Mouse (Mus musculus) heart, embryonic 16.5 days (tissue): ENCODE measurements around the gene Rbfox2. TPM values are rescaled to one million over a fixed set of nuclear protein-coding genes. Genes with fewer than 3 reads are reported as not detected.

Experiments used
- ATAC-seq: fragments of 200-750 bp; cut with Nextera tagmentation; replicated peaks from 2 replicates; pipeline ENCODE4 v1.8.0; 2017; ENCODE audit warnings: moderate number of reproducible peaks; ENCODE audit not compliant: insufficient read depth, low FRiP score; ENCODE audit errors: extremely low read depth
- H3K27ac ChIP-seq: fragments of 300-500 bp; sonication (generic); 2 replicates; pipeline ENCODE4 v1.5.1; 2014; ENCODE audit warnings: mild to moderate bottlenecking, low read length, control low read depth, moderate library complexity
- H3K27me3 ChIP-seq: fragments of 300-500 bp; sonication (generic); 2 replicates; pipeline ENCODE4 v1.6.1; 2014; ENCODE audit warnings: low read length, mixed read lengths; ENCODE audit not compliant: control insufficient read depth, insufficient read depth
- H3K36me3 ChIP-seq: fragments of 300-500 bp; sonication (generic); 2 replicates; pipeline ENCODE4 v1.6.1; 2014; ENCODE audit not compliant: control insufficient read depth, insufficient read depth
- H3K4me1 ChIP-seq: fragments of 300-500 bp; sonication (generic); 2 replicates; pipeline ENCODE4 v1.6.1; 2014; ENCODE audit warnings: low read length, mixed read lengths; ENCODE audit not compliant: control insufficient read depth, insufficient read depth
- H3K4me2 ChIP-seq: fragments of 300-500 bp; sonication (generic); 2 replicates; pipeline ENCODE4 v1.6.1; 2014; ENCODE audit warnings: low read depth, mild to moderate bottlenecking, control low read depth, low read length
- H3K4me3 ChIP-seq: fragments of 300-500 bp; sonication (generic); 2 replicates; pipeline ENCODE4 v1.5.1; 2014; ENCODE audit warnings: mild to moderate bottlenecking, control low read depth, low read length
- H3K9ac ChIP-seq: fragments of 300-500 bp; sonication (generic); 2 replicates; pipeline ENCODE4 v1.6.1; 2014; ENCODE audit warnings: low read length, control low read depth
- H3K9me3 ChIP-seq: fragments of 300-500 bp; sonication (generic); replicated peaks from 2 replicates; pipeline ENCODE4 v1.6.1; 2016; ENCODE audit warnings: low read length; ENCODE audit not compliant: control insufficient read depth
- WGBS: fragments of 180-500 bp; shearing (Covaris S2); extraction: QIAGEN DNeasy Blood & Tissue Kit; methylation state at CpG from one replicate; pipeline ENCODE4 v1.1.7; 2014; 5-methylcytosine and 5-hydroxymethylcytosine counted together
- polyA plus RNA-seq: library from polyadenylated mRNA; unstranded; fragments of >200 nt; fragmentation: Nextera tagmentation; extraction: Ambion mirVana; gene quantifications from 2 replicates; pipeline ENCODE4 v1.2.1, GENCODE M21; 2015

The Rbfox2 gene
- polyA plus RNA-seq, 1 experiment from 2014 or later: 61.8 TPM

DNA sequence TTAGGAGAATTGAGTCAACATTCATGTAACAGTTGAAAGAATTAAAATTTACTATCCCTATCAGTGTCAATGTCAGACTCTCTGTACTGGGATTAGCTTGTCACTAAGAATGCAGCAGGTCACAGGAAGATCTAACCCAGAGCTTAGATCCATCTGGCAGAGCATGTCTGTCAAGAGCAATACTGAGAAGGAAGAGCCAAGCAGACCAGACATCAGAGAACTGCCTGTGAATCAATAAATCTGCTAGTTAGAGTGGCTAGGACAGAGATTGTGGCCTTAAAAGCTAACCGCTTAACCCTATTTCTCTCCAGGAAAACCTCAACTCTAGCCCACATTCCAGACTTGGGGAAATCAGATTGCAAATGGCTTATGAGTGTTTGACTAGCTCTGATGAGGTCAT is 220.3 kb downstream of the Rbfox2 start:
- no peak overlapping the region for H3K4me3 ChIP-seq
- peaks cover 24% of the 10 kb centered on the region for H3K36me3 ChIP-seq
- WGBS: 77% methylated on average over 1 of the region's 1 CpGs
- H3K27ac ChIP-seq: peak overlapping the region; percentile 91
- no peak overlapping the region for H3K4me2 ChIP-seq
- peaks cover 31% of the 10 kb centered on the region for H3K4me1 ChIP-seq
- H3K27me3 ChIP-seq: no peaks in the 10 kb centered on the region
- no peak overlapping the region for H3K9ac ChIP-seq
- no peaks in the 10 kb centered on the region for H3K9me3 ChIP-seq
- ATAC-seq: no peak

DNA sequence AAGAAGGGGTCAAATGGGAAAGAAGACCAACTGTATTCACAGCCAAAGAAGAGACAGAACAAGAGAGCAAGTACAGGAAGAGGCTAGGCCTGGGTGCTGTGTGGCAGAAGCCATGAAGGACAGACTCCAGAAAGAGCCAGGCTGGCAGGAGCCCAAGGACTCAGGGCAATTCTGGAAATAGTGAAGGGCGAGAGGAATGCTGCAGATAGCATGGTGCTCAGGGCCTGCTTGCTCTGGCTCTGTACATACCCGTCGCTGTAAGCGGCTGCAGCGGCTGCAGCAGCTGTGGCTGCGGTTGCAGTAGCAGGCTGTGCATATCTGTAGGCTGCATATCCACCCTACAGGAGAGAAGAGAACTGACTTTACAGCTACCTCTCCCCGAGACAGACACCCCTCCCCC is 221.0 kb downstream of the Rbfox2 start:
- Histone ChIP-seq H3K4me2 (no peak overlapping the region; the same call in 1 of the 2 replicates), H3K9me3 (no peaks in the 10 kb centered on the region), H3K9ac (0 out of 2 replicates have a peak overlapping the region, but pooled peaks have one; percentile 52), H3K27ac (peak overlapping the region; percentile 91), H3K36me3 (peaks cover 24% of the 10 kb centered on the region), H3K27me3 (no peaks in the 10 kb centered on the region), H3K4me1 (peaks cover 31% of the 10 kb centered on the region), H3K4me3 (no peak overlapping the region)
- ATAC-seq: peak; percentile 81
- 48% methylated on average over 7 of the region's 7 CpGs for WGBS

DNA sequence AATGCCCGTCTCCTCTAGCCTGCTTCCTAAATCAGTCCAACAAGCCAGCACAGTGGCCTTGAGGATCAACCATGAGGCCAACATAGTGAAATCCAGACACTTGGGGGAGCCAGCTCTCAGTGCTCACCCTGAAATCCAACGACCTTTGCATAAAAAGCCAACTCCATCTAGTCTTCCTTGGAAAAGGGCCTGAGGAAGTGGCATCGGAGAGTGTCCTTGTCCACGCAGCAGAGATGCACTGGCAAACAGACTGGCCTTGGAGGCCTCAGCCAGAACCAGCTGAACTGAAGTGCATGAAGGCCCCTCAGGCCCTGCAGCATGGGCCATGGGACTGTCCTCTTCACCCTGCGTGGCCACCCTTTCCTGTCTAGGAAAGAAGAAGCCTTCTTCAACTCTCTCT is 225.3 kb downstream of the Rbfox2 start:
- Histone ChIP-seq H3K4me1 (peaks cover 11% of the 10 kb centered on the region), H3K27ac (no peak overlapping the region), H3K4me3 (no peak overlapping the region), H3K27me3 (no peaks in the 10 kb centered on the region), H3K9ac (no peak overlapping the region), H3K9me3 (no peaks in the 10 kb centered on the region), H3K4me2 (no peak overlapping the region), H3K36me3 (peaks cover 41% of the 10 kb centered on the region)
- WGBS: 80% methylated on average over 5 of the region's 5 CpGs
- no peak for ATAC-seq

DNA sequence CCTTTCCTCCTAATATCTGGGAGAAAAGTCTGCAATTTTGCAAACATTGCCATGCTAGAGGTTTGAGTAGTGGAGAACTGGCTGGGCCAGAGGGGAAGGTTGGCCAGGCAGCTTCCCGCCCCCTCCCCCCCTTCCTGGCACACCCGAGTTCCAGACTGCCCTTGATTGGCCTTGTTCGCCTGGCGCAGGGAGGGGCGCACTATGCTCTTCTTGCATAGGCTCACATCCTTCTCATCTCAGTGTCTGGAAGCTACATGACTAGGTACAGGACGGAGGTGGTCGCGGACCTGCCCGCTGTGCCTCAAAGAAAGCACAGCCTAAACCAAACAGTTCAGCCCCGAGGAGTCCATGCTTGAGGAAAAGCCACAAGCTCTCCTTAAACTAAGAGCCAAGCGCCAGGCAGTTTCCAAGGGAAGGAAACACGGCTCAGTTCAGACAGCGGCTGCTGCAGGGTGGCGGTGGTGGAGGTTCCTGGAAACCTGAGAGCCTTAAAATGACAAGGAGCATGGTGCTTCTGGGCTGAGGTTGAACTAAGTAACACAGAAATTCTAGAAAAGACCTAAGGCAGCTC is 226.0 kb downstream of the Rbfox2 start:
- peaks cover 44% of the 10 kb centered on the region for H3K36me3 ChIP-seq

DNA sequence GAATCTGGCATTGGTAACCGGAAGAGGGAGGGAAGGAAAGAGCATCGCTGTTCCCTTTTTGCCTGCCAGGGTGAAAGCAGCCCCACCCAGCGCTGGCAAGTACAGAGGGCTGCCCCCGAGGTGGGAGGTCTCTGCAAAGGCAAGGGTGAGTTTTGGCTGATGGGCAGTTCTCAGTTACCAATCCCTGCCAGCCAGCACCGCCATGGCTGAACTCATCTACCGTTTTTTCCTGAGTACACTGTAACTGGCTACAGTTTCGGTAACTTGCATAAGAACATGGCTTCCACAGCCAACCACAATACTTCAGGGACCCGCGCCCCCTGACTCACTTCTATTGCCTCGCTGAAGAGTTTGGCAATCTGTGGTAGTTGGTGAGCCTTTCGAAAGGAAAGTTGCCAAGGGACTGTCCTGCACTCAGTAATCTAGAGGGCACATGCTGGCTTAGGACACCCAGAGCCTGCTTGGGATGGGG is 226.9 kb downstream of the Rbfox2 start:
- Histone ChIP-seq H3K4me1 (no peaks in the 10 kb centered on the region), H3K9me3 (no peaks in the 10 kb centered on the region), H3K36me3 (peaks cover 46% of the 10 kb centered on the region), H3K27me3 (no peaks in the 10 kb centered on the region), H3K9ac (no peak overlapping the region), H3K27ac (no peak overlapping the region), H3K4me3 (no peak overlapping the region), H3K4me2 (no peak overlapping the region)
- 81% methylated on average over 11 of the region's 11 CpGs for WGBS
- ATAC-seq: no peak

More for the DNA sequence above, 226.0 kb downstream of the Rbfox2 start:
- peak overlapping the region; percentile 32; the same call in 1 of the 2 replicates for H3K27ac ChIP-seq
- 75% methylated on average over 14 of the region's 14 CpGs for WGBS
- no peak overlapping the region for H3K4me2 ChIP-seq
- H3K9me3 ChIP-seq: no peaks in the 10 kb centered on the region
- no peak overlapping the region for H3K9ac ChIP-seq
- ATAC-seq: 0 out of 2 replicates have a peak, but pooled peaks have one; percentile 41
- H3K27me3 ChIP-seq: no peaks in the 10 kb centered on the region
- peaks cover 7% of the 10 kb centered on the region for H3K4me1 ChIP-seq
- no peak overlapping the region for H3K4me3 ChIP-seq

DNA sequence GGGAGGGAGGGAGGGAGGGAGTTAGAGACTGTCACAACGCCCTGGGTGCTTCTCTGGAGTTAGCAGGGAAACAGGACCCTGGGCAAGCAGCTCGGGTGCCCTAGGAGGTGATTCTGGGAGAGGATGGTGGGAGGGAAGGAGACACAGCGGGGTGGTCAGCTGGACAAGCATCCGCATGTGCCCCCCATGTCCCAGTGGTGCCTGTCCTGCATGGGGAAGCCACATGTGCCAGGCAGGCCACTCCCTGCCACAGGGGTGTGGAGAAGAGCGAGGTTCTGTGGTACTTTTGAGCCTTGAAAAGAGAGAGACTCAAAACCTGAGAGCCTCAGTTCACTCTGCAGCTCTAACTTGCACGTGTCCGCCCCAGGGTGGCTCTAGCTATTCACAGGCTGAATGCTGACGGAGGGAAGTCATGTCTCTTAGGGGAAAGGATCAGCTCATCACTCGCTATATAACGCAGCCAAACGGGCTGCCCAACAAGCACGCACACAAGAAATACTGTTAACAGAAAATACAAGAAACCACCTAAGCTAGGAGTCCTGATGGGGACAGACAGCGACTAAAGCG is 227.5 kb downstream of the Rbfox2 start:
- 83% methylated on average over 14 of the region's 14 CpGs for WGBS
- ATAC-seq: no peak
- Histone ChIP-seq H3K36me3 (peaks cover 43% of the 10 kb centered on the region), H3K9ac (no peak overlapping the region), H3K4me3 (no peak overlapping the region), H3K9me3 (no peaks in the 10 kb centered on the region), H3K4me2 (no peak overlapping the region), H3K27ac (no peak overlapping the region), H3K4me1 (no peaks in the 10 kb centered on the region), H3K27me3 (no peaks in the 10 kb centered on the region)

DNA sequence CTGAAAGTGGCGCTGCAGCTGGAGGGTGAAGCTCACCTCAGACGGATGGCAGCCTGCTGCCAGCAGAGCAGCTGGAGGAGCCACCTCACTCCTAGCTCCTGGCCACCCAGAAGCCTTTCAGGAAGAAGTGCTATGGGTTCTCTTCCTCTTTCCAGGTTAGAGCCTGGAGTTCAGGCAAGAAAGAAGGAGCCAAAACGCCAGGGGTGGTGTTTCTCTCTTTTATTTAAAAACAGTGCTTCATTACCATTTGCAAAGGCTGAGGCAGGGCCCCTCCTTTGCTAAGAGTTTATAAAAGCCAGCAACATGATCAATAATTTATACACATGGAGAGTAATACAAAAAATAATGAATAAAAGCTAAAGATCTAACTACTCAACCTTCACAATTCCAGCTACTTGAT is 228.0 kb downstream of the Rbfox2 start:
- H3K9me3 ChIP-seq: no peaks in the 10 kb centered on the region
- peaks cover 40% of the 10 kb centered on the region for H3K36me3 ChIP-seq
- no peak overlapping the region for H3K4me3 ChIP-seq
- no peaks in the 10 kb centered on the region for H3K27me3 ChIP-seq
- no peaks in the 10 kb centered on the region for H3K4me1 ChIP-seq
- WGBS: 81% methylated on average over 3 of the region's 3 CpGs
- no peak overlapping the region for H3K4me2 ChIP-seq
- no peak for ATAC-seq
- H3K27ac ChIP-seq: no peak overlapping the region
- H3K9ac ChIP-seq: no peak overlapping the region

DNA sequence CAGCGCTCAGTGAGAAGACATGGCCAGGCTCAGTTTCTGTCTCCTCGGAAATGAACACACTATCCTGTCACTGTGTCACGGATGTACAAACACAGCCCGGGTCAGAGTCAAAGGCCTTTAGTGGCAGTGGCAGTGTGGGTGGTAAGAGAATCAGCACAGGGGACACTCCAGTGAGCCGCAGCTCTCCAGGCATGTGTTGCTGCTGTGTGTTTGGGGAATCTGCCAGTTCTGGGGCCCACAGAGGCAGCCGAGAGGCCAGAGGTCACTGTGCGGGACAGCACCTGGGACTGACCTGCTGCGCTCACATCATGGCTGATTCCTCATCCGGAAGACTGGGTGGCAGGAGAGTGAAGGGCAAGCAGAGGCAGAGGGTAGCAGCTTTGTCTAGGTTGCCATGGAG is 228.9 kb downstream of the Rbfox2 start:
- Histone ChIP-seq H3K4me2 (no peak overlapping the region), H3K9ac (no peak overlapping the region), H3K36me3 (peaks cover 37% of the 10 kb centered on the region), H3K9me3 (no peaks in the 10 kb centered on the region), H3K4me3 (no peak overlapping the region), H3K27ac (no peak overlapping the region), H3K27me3 (no peaks in the 10 kb centered on the region), H3K4me1 (no peaks in the 10 kb centered on the region)
- ATAC-seq: no peak
- 91% methylated on average over 9 of the region's 9 CpGs for WGBS

DNA sequence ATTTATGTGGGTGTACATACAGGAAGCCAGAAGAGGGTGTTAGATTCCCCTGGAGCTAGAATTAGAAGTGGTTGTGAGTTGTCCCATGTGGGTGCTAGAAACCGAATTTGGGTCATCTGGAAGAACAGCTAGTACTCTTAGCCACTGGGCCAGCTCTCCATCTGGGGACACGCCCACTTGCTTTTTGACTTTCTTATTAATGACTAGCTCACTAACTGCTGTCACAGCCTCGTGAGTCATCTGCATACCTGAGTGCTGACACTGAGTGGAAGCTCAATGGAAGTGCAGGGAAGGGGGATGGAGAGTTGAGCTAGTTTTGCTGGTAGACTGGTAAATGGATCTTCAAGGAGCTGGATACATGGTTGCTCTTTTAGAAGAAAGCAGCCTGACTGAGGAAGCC is 230.3 kb downstream of the Rbfox2 start:
- H3K27ac ChIP-seq: no peak overlapping the region
- no peak overlapping the region for H3K4me3 ChIP-seq
- H3K27me3 ChIP-seq: no peaks in the 10 kb centered on the region
- 71% methylated on average over 3 of the region's 3 CpGs for WGBS
- no peak overlapping the region for H3K4me2 ChIP-seq
- no peak overlapping the region for H3K9ac ChIP-seq
- ATAC-seq: no peak
- H3K4me1 ChIP-seq: peaks cover 4% of the 10 kb centered on the region; the same call in 1 of the 2 replicates
- H3K9me3 ChIP-seq: no peaks in the 10 kb centered on the region
- peaks cover 30% of the 10 kb centered on the region for H3K36me3 ChIP-seq
